ENCODE assay signal across 9 mouse cellular contexts in the genomic region with DNA sequence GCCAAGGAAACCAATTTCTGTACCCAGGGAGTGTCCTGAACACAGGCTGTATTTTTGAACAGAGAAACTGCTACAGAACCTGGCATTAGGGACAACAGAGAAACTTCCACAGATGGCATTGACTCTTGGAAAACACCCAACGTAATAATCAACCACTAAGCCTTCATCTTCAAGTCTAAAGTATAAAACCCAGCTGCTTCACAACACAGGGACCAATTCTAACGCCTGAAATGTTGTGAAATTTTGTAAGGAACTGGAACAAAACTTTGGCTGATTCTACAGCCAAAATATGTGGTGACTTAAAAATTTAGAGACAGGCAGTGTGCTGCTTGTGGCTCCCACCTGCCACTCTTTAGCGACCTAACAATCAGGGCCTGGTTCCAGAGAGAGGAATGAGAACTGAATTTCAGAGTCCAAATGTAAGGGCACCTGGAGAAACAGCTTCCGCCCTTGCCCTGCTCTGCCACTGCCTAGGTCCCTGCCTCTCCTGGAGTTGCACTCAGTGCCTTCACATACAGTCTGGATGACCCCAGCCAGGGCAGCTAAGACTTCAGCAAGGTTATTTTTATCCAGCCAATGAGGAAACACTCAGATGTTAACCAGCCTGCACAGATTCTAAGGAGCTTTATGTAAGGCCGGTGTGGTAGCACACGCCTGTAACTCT. TPM values are rescaled to one million over a fixed set of nuclear protein-coding genes. Genes with fewer than 3 reads are reported as not detected.
DNase-seq lines count a peak whose midpoint lies in the region; ATAC-seq and TF ChIP-seq lines count a peak whose summit lies in the region.
"Had no signal": no experiment of that assay in that cellular context is flagged by ENCODE, and none has a peak within 500 bp of the region (broad histone marks: within the 10 kb centered on the region; RNA-seq: fewer than 3 reads in every experiment).

No protein-coding gene starts in this region.

- no peak for ATAC-seq in embryonic facial prominence, embryonic 12.5 days (ENCODE audit: insufficient number of reproducible peaks, insufficient read depth, low FRiP score, low TSS enrichment)
- no peak for ATAC-seq in liver, postnatal 0 days
- ATAC-seq in hindbrain, postnatal 0 days = no peak

- H3K9me3 ChIP-seq in embryonic facial prominence, embryonic 12.5 days = no peaks in the 10 kb centered on the region
- H3K9me3 ChIP-seq in embryonic facial prominence, embryonic 10.5 days = no peaks in the 10 kb centered on the region
- no peaks in the 10 kb centered on the region for H3K9me3 ChIP-seq in liver, postnatal 0 days (ENCODE audit: low read length)
- no peaks in the 10 kb centered on the region for H3K9me3 ChIP-seq in hindbrain, postnatal 0 days (ENCODE audit: low read length)
- H3K9me3 ChIP-seq: liver, embryonic 15.5 days had no signal

- no peak for TF ChIP-seq CTCF in liver, adult 2 months (IDR thresholded peaks at IDR 0.05; ENCODE audit: low read depth, low read length)
- no peak for TF ChIP-seq CTCF in liver, postnatal 0 days (IDR thresholded peaks at IDR 0.05; ENCODE audit: low read depth)
- TF ChIP-seq CTCF in hindbrain, postnatal 0 days (IDR thresholded peaks at IDR 0.05; ENCODE audit: low read depth) = no peak

- no peak for TF ChIP-seq POLR2A in liver, adult 2 months (IDR thresholded peaks at IDR 0.05; ENCODE audit: extremely low read depth, insufficient read depth, low read length)

- peak overlapping the region; percentile 57 for H3K27ac ChIP-seq in embryonic facial prominence, embryonic 12.5 days
- H3K27ac ChIP-seq in embryonic facial prominence, embryonic 10.5 days (replicated peaks) = no peak overlapping the region
- H3K27ac ChIP-seq in liver, adult 2 months (replicated peaks; ENCODE audit: insufficient read depth, low read depth, low read length) = peak overlapping the region; percentile 76
- no peak overlapping the region for H3K27ac ChIP-seq in liver, postnatal 0 days (ENCODE audit: low read depth)
- H3K27ac ChIP-seq in hindbrain, postnatal 0 days = no peak overlapping the region
- H3K27ac ChIP-seq: liver, embryonic 15.5 days had no signal

- H3K9ac ChIP-seq in embryonic facial prominence, embryonic 12.5 days = peak overlapping the region; percentile 4; the same call in 1 of the 2 replicates
- H3K9ac ChIP-seq in liver, adult 2 months (ENCODE audit: low read depth, low read length) = peak overlapping the region; percentile 4
- H3K9ac ChIP-seq in liver, postnatal 0 days (replicated peaks) = no peak overlapping the region
- H3K9ac ChIP-seq in hindbrain, postnatal 0 days (replicated peaks; ENCODE audit: low read length) = no peak overlapping the region
- H3K9ac ChIP-seq: liver, embryonic 15.5 days had no signal

- H3K79me2 ChIP-seq in liver, adult 2 months (ENCODE audit: control insufficient read depth, insufficient read depth, low read length) = peaks cover 10% of the 10 kb centered on the region; the same call in 1 of the 2 replicates

- WGBS in embryonic facial prominence, embryonic 12.5 days = 70% methylated on average over 6 of the region's 6 CpGs
- 83% methylated on average over 6 of the region's 6 CpGs for WGBS in embryonic facial prominence, embryonic 10.5 days
- WGBS in liver, adult 2 months = 31% methylated on average over 6 of the region's 6 CpGs
- WGBS in liver, postnatal 0 days (ENCODE audit: insufficient replicate concordance) = 67% methylated on average over 6 of the region's 6 CpGs
- 46% methylated on average over 6 of the region's 6 CpGs for WGBS in hindbrain, postnatal 0 days

- TF ChIP-seq EP300 in liver, postnatal 0 days (IDR thresholded peaks at IDR 0.05; ENCODE audit: low read depth) = no peak

- H3K4me2 ChIP-seq in embryonic facial prominence, embryonic 12.5 days (replicated peaks) = no peak overlapping the region
- H3K4me2 ChIP-seq in liver, postnatal 0 days (ENCODE audit: low read depth, low read length) = no peak overlapping the region
- no peak overlapping the region for H3K4me2 ChIP-seq in hindbrain, postnatal 0 days (ENCODE audit: low read depth, low read length)
- H3K4me2 ChIP-seq: liver, embryonic 15.5 days had no signal

- peaks cover 33% of the 10 kb centered on the region for H3K4me1 ChIP-seq in embryonic facial prominence, embryonic 12.5 days
- H3K4me1 ChIP-seq in embryonic facial prominence, embryonic 10.5 days = peaks cover 33% of the 10 kb centered on the region
- H3K4me1 ChIP-seq in liver, adult 2 months (ENCODE audit: control insufficient read depth, insufficient read depth, low read length) = peaks cover 50% of the 10 kb centered on the region
- peaks cover 31% of the 10 kb centered on the region for H3K4me1 ChIP-seq in liver, postnatal 0 days (ENCODE audit: insufficient read depth)
- H3K4me1 ChIP-seq in hindbrain, postnatal 0 days (ENCODE audit: insufficient read depth, low read length) = peaks cover 35% of the 10 kb centered on the region

- DNase-seq in embryonic facial prominence, embryonic 10.5 days (ENCODE audit: low spot score) = no peak
- DNase-seq in liver, adult 2 months (ENCODE audit: extremely low read depth, low read depth, low spot score) = peak; percentile 81
- no peak for DNase-seq in liver, postnatal 0 days
- peak; percentile 44 for DNase-seq in hindbrain, postnatal 0 days (ENCODE audit: low spot score)
- peak; percentile 92 for DNase-seq in skeletal muscle tissue, adult 2 months (ENCODE audit: low read depth, low spot score)
- DNase-seq in liver = no peak
- no peak for DNase-seq in embryo, embryonic 10.5 days (ENCODE audit: low spot score)

- H3K36me3 ChIP-seq in embryonic facial prominence, embryonic 12.5 days = 0 out of 2 replicates have a peak, but pooled peaks cover 3% of the 10 kb centered on the region
- H3K36me3 ChIP-seq in embryonic facial prominence, embryonic 10.5 days (replicated peaks) = no peaks in the 10 kb centered on the region
- H3K36me3 ChIP-seq in liver, adult 2 months (ENCODE audit: control insufficient read depth, insufficient read depth, low read length) = no peaks in the 10 kb centered on the region
- H3K36me3 ChIP-seq in liver, postnatal 0 days (replicated peaks; ENCODE audit: insufficient read depth, low read length) = no peaks in the 10 kb centered on the region
- no peaks in the 10 kb centered on the region for H3K36me3 ChIP-seq in hindbrain, postnatal 0 days (ENCODE audit: insufficient read depth, low read length)
- H3K36me3 ChIP-seq: liver, embryonic 15.5 days had no signal

- H3K4me3 ChIP-seq in embryonic facial prominence, embryonic 12.5 days = no peak overlapping the region
- no peak overlapping the region for H3K4me3 ChIP-seq in embryonic facial prominence, embryonic 10.5 days
- H3K4me3 ChIP-seq in liver, adult 2 months (ENCODE audit: insufficient read depth, low read depth, low read length) = no peak overlapping the region
- H3K4me3 ChIP-seq in liver, postnatal 0 days (ENCODE audit: low read depth, low read length) = no peak overlapping the region
- H3K4me3 ChIP-seq in hindbrain, postnatal 0 days (ENCODE audit: low read length) = no peak overlapping the region
- H3K4me3 ChIP-seq: liver, embryonic 15.5 days had no signal

- H3K27me3 ChIP-seq in embryonic facial prominence, embryonic 12.5 days = no peaks in the 10 kb centered on the region
- H3K27me3 ChIP-seq in embryonic facial prominence, embryonic 10.5 days (replicated peaks; ENCODE audit: low read depth, poor library complexity, severe bottlenecking) = no peaks in the 10 kb centered on the region
- H3K27me3 ChIP-seq in liver, adult 2 months (ENCODE audit: control insufficient read depth, insufficient read depth, low read length) = no peaks in the 10 kb centered on the region
- no peaks in the 10 kb centered on the region for H3K27me3 ChIP-seq in liver, postnatal 0 days (ENCODE audit: insufficient read depth, low read length)
- H3K27me3 ChIP-seq in hindbrain, postnatal 0 days (ENCODE audit: insufficient read depth, low read length) = no peaks in the 10 kb centered on the region
- H3K27me3 ChIP-seq: liver, embryonic 15.5 days had no signal

RNA-seq across cellular contexts. Expression of gene Crtc3, which starts 33.2 kb away (rescaled TPM):
- 25.0 and 29.2 TPM in 2 replicates for polyA plus RNA-seq in embryonic facial prominence, embryonic 12.5 days (2016; fragmentation: Nextera tagmentation; extraction: Ambion mirVana)
- polyA plus RNA-seq in embryonic facial prominence, embryonic 10.5 days (2016; fragmentation: Nextera tagmentation; extraction: Ambion mirVana) = 9.0 and 11.2 TPM in 2 replicates
- total RNA-seq in liver, adult 2 months (2014; rRNA removed) = 3.0 and 5.4 TPM in 2 replicates
- polyA plus RNA-seq in liver, adult 2 months (2012; rRNA removed) = 8.7 and 12.9 TPM in 2 replicates
- 4.1 and 5.4 TPM in 2 replicates for polyA plus RNA-seq in liver, postnatal 0 days (2015; fragmentation: Nextera tagmentation; extraction: Ambion mirVana)
- total RNA-seq in hindbrain, postnatal 0 days (2014; rRNA removed) = 16.2 and 16.9 TPM in 2 replicates
- polyA plus RNA-seq in hindbrain, postnatal 0 days (2015; fragmentation: Nextera tagmentation; extraction: Ambion mirVana) = 15.1 and 17.2 TPM in 2 replicates

Comparison
In these comparisons a context has a peak if more than half of its experiments do, and no peak if none do; other contexts are left out.
1. H3K27ac ChIP-seq: peak in embryonic facial prominence, embryonic 12.5 days (single experiment) and liver, adult 2 months (single experiment); none in embryonic facial prominence, embryonic 10.5 days (single experiment), liver, postnatal 0 days (single experiment) and hindbrain, postnatal 0 days (single experiment).
2. H3K9ac ChIP-seq: peak in embryonic facial prominence, embryonic 12.5 days (single experiment) and liver, adult 2 months (single experiment); none in liver, postnatal 0 days (single experiment) and hindbrain, postnatal 0 days (single experiment).
3. DNase-seq: peak in liver, adult 2 months (single experiment), hindbrain, postnatal 0 days (single experiment) and skeletal muscle tissue, adult 2 months (single experiment); none in embryonic facial prominence, embryonic 10.5 days (single experiment), liver, postnatal 0 days (single experiment), liver (single experiment) and embryo, embryonic 10.5 days (single experiment).